Mouse (Mus musculus) lung, adult 2 months (tissue): ENCODE measurements around the gene Gm3625. TPM values are rescaled to one million over a fixed set of nuclear protein-coding genes. Genes with fewer than 3 reads are reported as not detected.

Experiments used
- DNase-seq: peaks from one replicate; pipeline ENCODE4 v3.0.0; 2022
- H3K4me1 ChIP-seq: fragments of 200-500 bp; 2 replicates; pipeline ENCODE4 v1.6.1; 2011; ENCODE audit warnings: low read length; ENCODE audit not compliant: control insufficient read depth, insufficient read depth
- H3K4me3 ChIP-seq: fragments of 200-500 bp; replicated peaks from 2 replicates; pipeline ENCODE3; 2011; ENCODE audit warnings: low read depth, mild to moderate bottlenecking, control low read depth, low read length; ENCODE audit errors: extremely low read depth
- CTCF ChIP-seq: fragments of 200-500 bp; IDR thresholded peaks from 2 replicates; pipeline ENCODE4 v1.5.1; 2011; ENCODE audit warnings: mild to moderate bottlenecking, low read length, control low read depth; ENCODE audit not compliant: insufficient read depth
- POLR2A ChIP-seq: fragments of 200-500 bp; IDR thresholded peaks from 2 replicates; pipeline ENCODE4 v1.6.1; 2011; ENCODE audit warnings: low read depth, mild to moderate bottlenecking, control low read depth, low read length, borderline replicate concordance; ENCODE audit errors: extremely low read depth
- WGBS: fragments of 180-500 bp; shearing (Covaris S2); methylation state at CpG from one replicate; pipeline ENCODE4 v1.1.7; 2018; 5-methylcytosine and 5-hydroxymethylcytosine counted together
- polyA plus RNA-seq: library from polyadenylated mRNA; depleted of rRNA; stranded (reverse); fragments of >200 nt; gene quantifications from 2 replicates; pipeline ENCODE4 v1.2.3, GENCODE M21; 2012; rRNA removed

Gm3625 gene
- not detected in 2 replicates for polyA plus RNA-seq

- TF ChIP-seq POLR2A = peak; percentile 52; the same call in 1 of the 2 replicates
- no peak for TF ChIP-seq CTCF
- Histone ChIP-seq H3K4me1 (peaks cover 22% of the 10 kb centered on the region), H3K4me3 (peak within 1 kb of the TSS; percentile 98)
- peak; percentile 83 for DNase-seq
- under 1% methylated on average over 49 of the region's 49 CpGs for WGBS
Observed at GRCm38 (mm10) chr12:4592541-4593165, at the start of gene Gm3625, which contains the start of gene Itsn2. Gene Gm3625 (minus strand): TSS chr12:4592927. Gene Itsn2 (plus strand): TSS chr12:4592638.

DNA sequence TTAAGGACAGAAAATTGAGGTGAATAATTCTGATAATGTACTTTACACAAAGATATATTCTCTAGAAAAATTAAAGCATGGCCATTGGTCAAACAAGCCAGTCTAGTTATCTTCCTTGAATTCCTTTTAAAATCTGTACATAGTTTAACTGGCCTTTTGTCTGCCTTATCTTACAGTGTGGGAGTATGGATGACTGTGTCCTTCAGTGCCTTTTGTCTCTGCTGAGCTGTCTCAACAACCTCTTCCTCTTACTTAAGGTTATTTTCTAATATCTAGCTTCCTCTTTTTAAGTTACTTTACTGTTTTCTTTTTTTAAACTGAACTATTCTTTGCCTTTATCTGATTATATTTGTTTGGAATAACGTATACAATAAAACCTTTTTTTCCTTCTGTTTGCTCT is 48.0 kb upstream of the Gm3625 start:
- Histone ChIP-seq H3K4me3 (no peak overlapping the region), H3K4me1 (no peaks in the 10 kb centered on the region)
- TF ChIP-seq CTCF (no peak), POLR2A (no peak)
- DNase-seq = no peak
- 67% methylated on average over 1 of the region's 1 CpGs for WGBS

- 85% methylated on average over 1 of the region's 1 CpGs for WGBS
- TF ChIP-seq POLR2A (no peak), CTCF (no peak)
- Histone ChIP-seq H3K4me3 (no peak overlapping the region), H3K4me1 (no peaks in the 10 kb centered on the region)
- DNase-seq = no peak
Observed at GRCm38 (mm10) chr12:4638438-4638837, 45.7 kb upstream of the Gm3625 start.

GRCm38 (mm10) chr12:4632957-4633356 is 40.2 kb upstream of the Gm3625 start:
- DNase-seq = no peak
- H3K4me1 ChIP-seq = no peaks in the 10 kb centered on the region
- H3K4me3 ChIP-seq = no peak overlapping the region
- 86% methylated on average over 8 of the region's 8 CpGs for whole genome bisulfite sequencing
- no peak for TF ChIP-seq CTCF

- no peak overlapping the region for H3K4me3 ChIP-seq
- no peak for DNase-seq
- WGBS = 73% methylated on average over 1 of the region's 1 CpGs
- H3K4me1 ChIP-seq = no peaks in the 10 kb centered on the region
- TF ChIP-seq POLR2A (no peak), CTCF (no peak)
Observed at GRCm38 (mm10) chr12:4624201-4624600, 31.5 kb upstream of the Gm3625 start.

- DNase-seq = no peak
- no peak overlapping the region for H3K4me3 ChIP-seq
- WGBS = 40% methylated on average over 2 of the region's 2 CpGs
- TF ChIP-seq POLR2A = no peak
- H3K4me1 ChIP-seq = peaks cover 3% of the 10 kb centered on the region
Observed at GRCm38 (mm10) chr12:4614722-4615121, 22.0 kb upstream of the Gm3625 start.

- whole genome bisulfite sequencing = 46% methylated on average over 3 of the region's 3 CpGs
- TF ChIP-seq POLR2A (no peak), CTCF (no peak)
- Histone ChIP-seq H3K4me1 (peaks cover 2% of the 10 kb centered on the region; the same call in 1 of the 2 replicates), H3K4me3 (no peak overlapping the region)
- DNase-seq = no peak
Observed at GRCm38 (mm10) chr12:4606625-4607024, 13.9 kb upstream of the Gm3625 start.

GRCm38 (mm10) chr12:4599713-4600112 is 7.0 kb upstream of the Gm3625 start:
- 40% methylated on average over 4 of the region's 4 CpGs for WGBS
- no peak overlapping the region for H3K4me3 ChIP-seq
- TF ChIP-seq POLR2A (no peak), CTCF (no peak)
- H3K4me1 ChIP-seq = peaks cover 22% of the 10 kb centered on the region
- DNase-seq = no peak

DNA sequence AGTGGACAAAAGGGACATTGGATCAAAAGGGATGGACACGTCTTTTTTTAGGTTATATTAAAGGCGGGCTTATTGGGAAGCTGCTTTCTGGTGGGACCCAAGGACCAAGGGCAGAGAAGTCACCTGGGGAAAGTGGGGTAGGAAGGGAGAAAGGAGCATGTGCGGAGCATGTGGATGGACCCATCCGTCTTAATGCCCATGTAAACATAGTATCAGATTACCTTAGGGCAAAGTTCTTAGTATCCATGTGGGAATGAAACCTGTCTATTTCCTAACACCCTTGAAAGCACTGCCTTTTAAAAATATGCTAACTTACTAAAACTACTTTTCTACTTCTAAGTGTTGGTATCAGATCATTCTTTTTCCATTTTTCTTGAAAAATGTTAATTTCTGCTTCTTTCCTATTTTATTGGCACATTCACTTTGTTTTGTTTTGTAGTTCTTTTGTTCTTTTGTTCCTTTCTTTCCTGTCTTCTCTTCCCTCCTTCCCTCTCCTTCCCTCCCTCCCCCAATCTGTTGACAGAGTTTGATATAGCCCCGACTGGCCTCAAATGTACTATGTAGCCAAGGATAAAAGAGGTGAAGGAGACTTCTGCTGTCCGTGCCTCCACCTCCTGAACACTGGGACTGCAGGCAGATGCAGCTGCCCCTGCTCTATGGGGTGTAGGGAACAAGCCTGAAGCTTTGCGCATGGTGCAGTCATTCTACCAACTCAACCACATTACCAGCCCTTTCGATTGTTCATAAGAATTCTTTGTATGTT is 6.1 kb upstream of the Gm3625 start:
- TF ChIP-seq CTCF (no peak), POLR2A (no peak)
- DNase-seq = no peak
- Histone ChIP-seq H3K4me3 (no peak overlapping the region), H3K4me1 (peaks cover 27% of the 10 kb centered on the region)
- 55% methylated on average over 8 of the region's 8 CpGs for WGBS

GRCm38 (mm10) chr12:4595055-4595454 is 2.3 kb upstream of the Gm3625 start:
- no peak overlapping the region for H3K4me3 ChIP-seq
- 38% methylated on average over 6 of the region's 6 CpGs for WGBS
- TF ChIP-seq CTCF (no peak), POLR2A (no peak)
- H3K4me1 ChIP-seq = peaks cover 29% of the 10 kb centered on the region
- no peak for DNase-seq
